Mouse (Mus musculus): ENCODE results near the gene P2rx1. TPM values are rescaled to one million over a fixed set of nuclear protein-coding genes. Genes with fewer than 3 reads are reported as not detected.

The P2rx1 gene
- polyA plus RNA-seq, 1 experiment: not detected

GRCm38 (mm10) chr11:72959924-72960679 is 38.8 kb upstream of the P2rx1 start:
- Histone ChIP-seq H3K4me1 (ENCODE audit: control insufficient read depth, insufficient read depth, low read length) (no peaks in the 10 kb centered on the region), H3K27ac (ENCODE audit: insufficient read depth, low read length) (no peak overlapping the region), H3K4me3 (ENCODE audit: insufficient read depth, low read length) (no peak overlapping the region)
- no peak for TF ChIP-seq CTCF (IDR thresholded peaks at IDR 0.05; ENCODE audit: borderline replicate concordance, insufficient read depth, low read length)
- no peak for TF ChIP-seq POLR2A (IDR thresholded peaks at IDR 0.05; ENCODE audit: low read depth, low read length)

GRCm38 (mm10) chr11:72960723-72961071 is 38.2 kb upstream of the P2rx1 start:
- H3K27ac ChIP-seq (ENCODE audit: insufficient read depth, low read length): no peak overlapping the region
- no peak for TF ChIP-seq POLR2A (IDR thresholded peaks at IDR 0.05; ENCODE audit: low read depth, low read length)
- no peak for TF ChIP-seq CTCF (IDR thresholded peaks at IDR 0.05; ENCODE audit: borderline replicate concordance, insufficient read depth, low read length)
- no peaks in the 10 kb centered on the region for H3K4me1 ChIP-seq (ENCODE audit: control insufficient read depth, insufficient read depth, low read length)
- H3K4me3 ChIP-seq (ENCODE audit: insufficient read depth, low read length): no peak overlapping the region

GRCm38 (mm10) chr11:72961072-72961980 is 37.6 kb upstream of the P2rx1 start, which contains the start of gene Atp2a3:
Atp2a3 (plus strand) TSS chr11:72961169.
- Histone ChIP-seq H3K4me1 (ENCODE audit: control insufficient read depth, insufficient read depth, low read length) (no peaks in the 10 kb centered on the region), H3K27ac (ENCODE audit: insufficient read depth, low read length) (no peak within 1 kb of the TSS), H3K4me3 (ENCODE audit: insufficient read depth, low read length) (no peak within 1 kb of the TSS)
- TF ChIP-seq POLR2A (IDR thresholded peaks at IDR 0.05; ENCODE audit: low read depth, low read length): no peak
- no peak for TF ChIP-seq CTCF (IDR thresholded peaks at IDR 0.05; ENCODE audit: borderline replicate concordance, insufficient read depth, low read length)

GRCm38 (mm10) chr11:72962378-72962777 is 36.5 kb upstream of the P2rx1 start:
- Histone ChIP-seq H3K27ac (ENCODE audit: insufficient read depth, low read length) (no peak overlapping the region), H3K4me3 (ENCODE audit: insufficient read depth, low read length) (no peak overlapping the region), H3K4me1 (ENCODE audit: control insufficient read depth, insufficient read depth, low read length) (no peaks in the 10 kb centered on the region)
- TF ChIP-seq CTCF (IDR thresholded peaks at IDR 0.05; ENCODE audit: borderline replicate concordance, insufficient read depth, low read length): no peak
- no peak for TF ChIP-seq POLR2A (IDR thresholded peaks at IDR 0.05; ENCODE audit: low read depth, low read length)

GRCm38 (mm10) chr11:72963058-72963788 is 35.7 kb upstream of the P2rx1 start:
- TF ChIP-seq CTCF (IDR thresholded peaks at IDR 0.05; ENCODE audit: borderline replicate concordance, insufficient read depth, low read length): no peak
- no peak for TF ChIP-seq POLR2A (IDR thresholded peaks at IDR 0.05; ENCODE audit: low read depth, low read length)
- Histone ChIP-seq H3K4me3 (ENCODE audit: insufficient read depth, low read length) (no peak overlapping the region), H3K27ac (ENCODE audit: insufficient read depth, low read length) (no peak overlapping the region), H3K4me1 (ENCODE audit: control insufficient read depth, insufficient read depth, low read length) (no peaks in the 10 kb centered on the region)

GRCm38 (mm10) chr11:72963789-72964294 is 35.1 kb upstream of the P2rx1 start:
- no peak overlapping the region for H3K27ac ChIP-seq (ENCODE audit: insufficient read depth, low read length)
- H3K4me1 ChIP-seq (ENCODE audit: control insufficient read depth, insufficient read depth, low read length): no peaks in the 10 kb centered on the region
- no peak overlapping the region for H3K4me3 ChIP-seq (ENCODE audit: insufficient read depth, low read length)
- TF ChIP-seq CTCF (IDR thresholded peaks at IDR 0.05; ENCODE audit: borderline replicate concordance, insufficient read depth, low read length) (no peak), POLR2A (IDR thresholded peaks at IDR 0.05; ENCODE audit: low read depth, low read length) (no peak)

GRCm38 (mm10) chr11:72974995-72975503 is 23.9 kb upstream of the P2rx1 start:
- no peak overlapping the region for H3K4me3 ChIP-seq (ENCODE audit: insufficient read depth, low read length)
- no peak overlapping the region for H3K27ac ChIP-seq (ENCODE audit: insufficient read depth, low read length)
- no peak for TF ChIP-seq POLR2A (IDR thresholded peaks at IDR 0.05; ENCODE audit: low read depth, low read length)
- no peak for TF ChIP-seq CTCF (IDR thresholded peaks at IDR 0.05; ENCODE audit: borderline replicate concordance, insufficient read depth, low read length)
- H3K4me1 ChIP-seq (ENCODE audit: control insufficient read depth, insufficient read depth, low read length): no peaks in the 10 kb centered on the region

- Histone ChIP-seq H3K4me1 (ENCODE audit: control insufficient read depth, insufficient read depth, low read length) (no peaks in the 10 kb centered on the region), H3K27ac (ENCODE audit: insufficient read depth, low read length) (no peak overlapping the region), H3K4me3 (ENCODE audit: insufficient read depth, low read length) (no peak overlapping the region)
- TF ChIP-seq POLR2A (IDR thresholded peaks at IDR 0.05; ENCODE audit: low read depth, low read length): no peak
- no peak for TF ChIP-seq CTCF (IDR thresholded peaks at IDR 0.05; ENCODE audit: borderline replicate concordance, insufficient read depth, low read length)
Observed at GRCm38 (mm10) chr11:72982516-72982915, 16.4 kb upstream of the P2rx1 start.

GRCm38 (mm10) chr11:72983283-72983682 is 15.6 kb upstream of the P2rx1 start:
- no peak overlapping the region for H3K4me3 ChIP-seq (ENCODE audit: insufficient read depth, low read length)
- no peak overlapping the region for H3K27ac ChIP-seq (ENCODE audit: insufficient read depth, low read length)
- H3K4me1 ChIP-seq (ENCODE audit: control insufficient read depth, insufficient read depth, low read length): no peaks in the 10 kb centered on the region
- TF ChIP-seq POLR2A (IDR thresholded peaks at IDR 0.05; ENCODE audit: low read depth, low read length) (no peak), CTCF (IDR thresholded peaks at IDR 0.05; ENCODE audit: borderline replicate concordance, insufficient read depth, low read length) (peak; percentile 39; the same call in 1 of the 2 replicates)
